10 mouse cellular contexts compared by ENCODE assay signal in the genomic region with DNA sequence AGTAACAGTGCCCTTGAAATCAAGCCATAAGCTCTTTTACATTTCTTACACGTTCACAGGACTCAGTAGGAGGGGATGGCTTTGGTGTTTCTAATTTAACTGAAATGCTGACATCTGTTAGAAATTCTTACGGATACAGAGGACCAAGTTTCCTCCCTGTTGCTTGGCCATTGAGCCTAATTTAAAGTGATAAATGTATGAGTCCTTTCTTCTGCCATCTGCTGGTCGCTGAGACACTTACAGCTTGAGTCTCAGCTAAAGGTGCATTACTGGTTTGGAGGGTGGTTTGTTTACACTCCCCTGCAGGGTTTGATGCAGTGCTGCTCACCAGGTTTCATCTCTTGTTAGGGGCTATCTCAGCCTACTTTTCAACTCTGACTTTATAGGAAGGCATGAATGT.
DNase-seq lines count a peak whose midpoint lies in the region; ATAC-seq and TF ChIP-seq lines count a peak whose summit lies in the region.
"Had no signal": no experiment of that assay in that cellular context is flagged by ENCODE, and none has a peak within 500 bp of the region (broad histone marks: within the 10 kb centered on the region; RNA-seq: fewer than 3 reads in every experiment).

No protein-coding gene starts in this region.

- DNase-seq in heart, postnatal 0 days (ENCODE audit: low spot score) = no peak
- no peak for DNase-seq in heart, postnatal 14 days
- peak; percentile 58 for DNase-seq in 416B (ENCODE audit: low read depth)
- DNase-seq in left cerebral cortex, postnatal 10 days (ENCODE audit: extremely low spot score in 1 of 2, low spot score in 2 of 2) = no peak
- no peak for DNase-seq in urinary bladder, postnatal 25 days (ENCODE audit: low spot score)
- DNase-seq in kidney, adult 9 months = no peak

- H3K27ac ChIP-seq in heart, postnatal 0 days (ENCODE audit: low read depth) = no peak overlapping the region

- no peak for ATAC-seq in heart, postnatal 0 days (ENCODE audit: insufficient read depth, low read depth)
- ATAC-seq in erythroblast, adult 5-6 weeks (replicated peaks; ENCODE audit: low FRiP score, poor library complexity, severe bottlenecking) = peak; percentile 50; the same call in 1 of the 2 replicates
- ATAC-seq: hindbrain, embryonic 16.5 days had no signal

- H3K4me3 ChIP-seq in heart, postnatal 0 days (ENCODE audit: low read depth, low read length) = no peak overlapping the region
- no peak overlapping the region for H3K4me3 ChIP-seq in E14TG2a.4 (replicated peaks; ENCODE audit: low read length)

- WGBS in heart, postnatal 0 days = 48% methylated on average over 3 of the region's 3 CpGs

- intact Hi-C loops in heart, postnatal 14 days (cut with DNase I) = no loop called here
- intact Hi-C loops in left cerebral cortex, postnatal 10 days (cut with DNase I) = loop anchor here (10.0 kb wide), 1 partner anchor 186 kb away; no protein-coding TSS in a partner anchor

- H3K4me1 ChIP-seq in heart, postnatal 0 days (ENCODE audit: control insufficient read depth, insufficient read depth) = peaks cover 48% of the 10 kb centered on the region
- H3K4me1 ChIP-seq in E14TG2a.4 (replicated peaks; ENCODE audit: low read depth, low read length) = peaks cover 16% of the 10 kb centered on the region

- no peak overlapping the region for H3K4me2 ChIP-seq in heart, postnatal 0 days (ENCODE audit: low read depth, low read length)

- no peaks in the 10 kb centered on the region for H3K27me3 ChIP-seq in heart, postnatal 0 days (ENCODE audit: control insufficient read depth, insufficient read depth, low read length)
- H3K27me3 ChIP-seq in E14TG2a.4 (ENCODE audit: insufficient read depth, low read length) = no peaks in the 10 kb centered on the region
- H3K27me3 ChIP-seq: megakaryocyte, embryonic 14.5 days had no signal

- no peak overlapping the region for H3K9ac ChIP-seq in heart, postnatal 0 days (replicated peaks; ENCODE audit: low read depth, low read length)

- TF ChIP-seq CTCF in heart, postnatal 0 days (IDR thresholded peaks at IDR 0.05; ENCODE audit: low read depth) = peak; percentile 33
- TF ChIP-seq CTCF in E14TG2a.4 (conservative IDR thresholded peaks at IDR 0.05; ENCODE audit: low read length) = peak; percentile 52

- no peaks in the 10 kb centered on the region for H3K36me3 ChIP-seq in heart, postnatal 0 days (replicated peaks; ENCODE audit: control insufficient read depth, insufficient read depth, low read length)
- H3K36me3 ChIP-seq in E14TG2a.4 (ENCODE audit: insufficient read depth, low read length) = no peaks in the 10 kb centered on the region

- TF ChIP-seq EP300 in heart, postnatal 0 days (IDR thresholded peaks at IDR 0.05; ENCODE audit: low read depth) = no peak

- H3K9me3 ChIP-seq in heart, postnatal 0 days (replicated peaks; ENCODE audit: control insufficient read depth, low read length) = no peaks in the 10 kb centered on the region
- no peaks in the 10 kb centered on the region for H3K9me3 ChIP-seq in E14TG2a.4 (ENCODE audit: low read length)
- H3K9me3 ChIP-seq: megakaryocyte, embryonic 14.5 days had no signal
